Mouse (Mus musculus) frontal cortex, postnatal 14 days (tissue): Measurements from ENCODE around the gene Ctss.
"Not testable (repeated sequence)": the region's sequence is repeated elsewhere in the genome, so short reads cannot be mapped to it uniquely, and the experiment has no call there.

ENCODE experiments used
- DNase-seq, 2 experiments: peaks; one replicate each; pipeline ENCODE4 v3.0.0; 2022; ENCODE audit warnings: low spot score in 2 of 2

Ctss gene

GRCm38 (mm10) chr3:95534927-95535326 is 8.3 kb downstream of the Ctss start:
- no peak for DNase-seq

DNA sequence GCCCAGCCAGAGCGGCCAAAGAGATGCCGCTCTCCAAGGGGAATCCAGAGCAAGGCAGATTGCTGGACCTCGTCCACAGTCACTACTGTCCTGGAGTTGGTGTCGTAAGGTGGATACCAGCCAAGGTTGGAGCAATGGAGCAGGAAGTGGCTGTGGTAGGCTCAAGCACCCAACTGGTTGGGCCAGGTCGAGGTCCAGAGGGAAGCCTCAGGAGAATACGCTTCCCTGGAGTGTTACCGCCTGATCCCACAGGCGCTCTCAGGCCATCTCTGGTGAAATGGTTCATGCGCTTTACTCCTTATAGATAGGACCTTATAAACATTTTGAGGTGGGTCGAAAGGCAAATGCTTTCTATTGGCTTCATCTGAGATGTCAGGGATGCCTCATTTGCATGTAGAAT is 12.3 kb downstream of the Ctss start:
- no peak for DNase-seq

- DNase-seq, result no peak
Measured at GRCm38 (mm10) chr3:95539837-95540236, 13.3 kb downstream of the Ctss start.

DNA sequence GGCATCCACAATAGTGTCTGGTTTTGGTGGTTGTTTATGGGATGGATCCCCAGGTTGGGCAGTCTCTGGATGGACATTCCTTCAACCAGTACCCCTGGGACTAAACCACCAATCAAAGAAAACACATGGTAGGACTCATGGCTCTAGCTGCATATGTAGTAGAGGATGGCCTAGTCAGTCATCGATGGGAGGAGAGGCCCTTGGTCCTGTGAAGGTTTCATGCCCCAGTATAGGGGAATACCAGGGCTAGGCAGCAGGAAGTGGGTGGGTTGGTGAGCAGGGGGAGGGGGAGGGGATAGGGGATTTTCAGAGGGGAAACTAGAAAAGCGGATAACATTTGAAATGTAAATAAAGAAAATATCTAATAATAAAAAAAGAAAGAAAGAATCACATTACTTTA is 14.6 kb downstream of the Ctss start:
- not testable (repeated sequence) for DNase-seq

- DNase-seq, result no peak
Measured at GRCm38 (mm10) chr3:95542171-95542570, 15.6 kb downstream of the Ctss start.

GRCm38 (mm10) chr3:95542981-95543380 is 16.4 kb downstream of the Ctss start:
- no peak for DNase-seq

- no peak for DNase-seq
Measured at GRCm38 (mm10) chr3:95550176-95550575, 23.6 kb downstream of the Ctss start.

GRCm38 (mm10) chr3:95553986-95554385 is 27.4 kb downstream of the Ctss start:
- DNase-seq, result no peak

DNA sequence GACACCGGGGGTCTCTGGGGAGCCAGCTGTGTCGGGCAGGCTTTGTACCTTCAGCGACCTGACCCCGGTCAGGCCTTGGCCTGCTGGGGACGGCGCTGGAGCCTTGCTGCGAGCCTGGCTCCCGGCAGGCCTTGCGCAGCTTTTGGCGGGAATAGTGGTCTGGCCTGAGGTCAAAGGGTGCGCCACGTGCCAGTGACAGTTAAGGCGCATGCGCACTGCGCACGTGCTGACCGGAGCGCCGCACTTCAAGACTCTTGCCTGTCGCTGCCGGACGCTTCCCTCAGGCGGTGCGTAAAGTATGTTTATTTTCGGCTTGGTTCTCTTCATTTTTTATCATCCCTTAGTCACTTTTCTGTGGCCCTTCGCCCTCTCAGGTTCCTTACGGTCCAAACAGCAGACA is 32.9 kb downstream of the Ctss start, which contains the start of gene Hormad1:
Hormad1 (plus strand) TSS at position 241 of the 400 bp plus-strand sequence.
- no peak for DNase-seq

DNA sequence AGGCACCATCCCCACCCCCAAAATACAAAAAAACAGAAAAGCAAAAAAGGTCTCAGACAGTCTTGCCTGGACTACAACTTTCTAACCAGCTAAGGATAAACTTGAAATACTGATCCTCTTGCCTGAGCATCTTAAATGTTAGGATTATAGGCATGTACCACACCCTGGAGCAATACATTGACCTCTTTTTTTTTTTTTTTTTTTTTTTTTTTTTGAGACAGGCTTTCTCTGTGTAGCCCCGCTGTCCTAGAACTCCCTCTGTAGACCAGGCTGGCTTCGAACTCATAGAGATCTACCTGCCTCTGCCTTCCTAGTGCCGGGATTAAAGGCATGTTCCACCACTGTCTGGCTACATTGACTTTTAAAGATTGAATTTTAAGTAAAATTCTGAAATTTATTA is 34.2 kb downstream of the Ctss start:
- DNase-seq, result no peak

DNA sequence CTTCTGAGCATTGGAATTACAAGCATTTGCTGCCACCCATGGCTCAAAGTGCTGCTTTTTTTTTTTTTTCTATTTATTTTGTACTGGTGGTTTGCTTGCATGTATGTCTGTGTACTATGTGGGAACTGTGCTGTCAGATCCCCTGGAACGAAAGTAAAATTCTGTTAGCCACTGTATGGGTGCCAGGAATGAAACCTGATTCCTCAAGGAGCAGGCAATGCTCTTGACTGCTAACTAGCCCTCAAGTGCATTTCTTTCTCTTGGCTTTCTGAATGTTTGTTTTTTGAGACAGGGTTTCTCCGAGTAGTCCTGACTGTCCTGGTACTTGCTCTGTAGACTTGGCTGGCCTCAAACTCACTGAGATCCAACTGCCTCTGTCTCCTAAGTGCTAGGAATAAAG is 35.2 kb downstream of the Ctss start:
- no peak for DNase-seq

- DNase-seq, result no peak
Measured at GRCm38 (mm10) chr3:95569585-95569984, 43.0 kb downstream of the Ctss start.

DNA sequence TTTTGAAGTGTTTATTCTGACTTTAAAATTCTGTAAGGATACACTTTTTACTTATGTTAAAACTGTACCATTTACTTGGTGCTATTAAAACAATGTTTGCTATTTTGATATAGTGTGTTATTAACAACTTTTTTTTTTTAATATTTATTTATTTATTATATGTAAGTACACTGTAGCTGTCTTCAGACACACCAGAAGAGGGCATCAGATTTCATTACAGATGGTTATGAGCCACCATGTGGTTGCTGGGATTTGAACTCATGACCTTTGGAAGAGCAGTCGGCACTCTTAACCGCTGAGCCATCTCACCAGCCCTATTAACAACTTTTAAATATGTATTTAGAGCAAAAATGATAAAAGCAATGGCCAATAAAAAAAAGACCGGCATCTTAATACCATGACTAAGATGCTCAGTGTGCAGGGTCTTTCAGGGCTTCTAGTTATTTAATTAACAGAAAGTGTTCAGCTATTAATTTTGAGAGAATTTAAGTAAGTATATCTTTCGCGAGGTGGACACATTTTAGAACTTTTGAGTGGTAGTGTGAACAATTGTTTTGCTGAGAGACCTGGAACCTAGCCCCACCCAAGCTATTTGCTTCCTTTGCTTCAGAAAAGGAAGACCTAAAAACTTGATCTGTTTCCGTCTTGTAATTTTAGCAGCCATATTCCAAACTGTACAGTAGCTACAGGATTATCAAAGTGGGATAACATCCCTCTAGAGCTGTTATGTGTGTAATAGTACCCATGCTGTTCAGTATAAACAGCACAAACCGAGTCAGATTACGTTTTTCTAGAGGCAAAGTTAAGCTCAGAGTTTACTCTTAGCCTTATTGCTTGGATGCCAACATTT is 61.4 kb downstream of the Ctss start:
- DNase-seq, result no peak

DNA sequence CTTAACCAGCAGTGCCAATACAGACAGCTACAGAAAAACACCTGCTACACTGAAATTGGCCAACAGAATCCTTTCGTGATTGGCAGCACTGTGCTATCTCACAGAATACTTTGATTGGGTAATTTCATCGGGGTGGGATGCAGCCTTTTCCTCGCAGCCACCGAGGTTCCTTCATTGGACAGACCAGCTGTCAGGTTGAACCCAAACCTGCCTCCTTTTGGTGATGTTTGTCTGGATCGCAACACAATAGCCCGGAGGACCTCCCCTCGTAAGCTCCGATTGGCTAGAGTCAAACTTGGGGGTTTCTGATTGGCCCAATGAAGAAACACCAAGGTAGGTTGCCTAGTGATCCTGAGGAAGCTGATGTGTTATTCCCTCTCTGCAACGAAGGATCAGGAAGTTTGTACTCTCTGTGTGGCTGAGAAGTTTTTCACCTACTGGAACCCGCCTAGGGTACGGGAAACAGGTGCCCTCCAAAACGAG is 62.1 kb downstream of the Ctss start, which contains the start of gene Golph3l:
Golph3l (plus strand) TSS at position 331 of the 483 bp plus-strand sequence.
- peak; percentile 93 to 96 for DNase-seq

- no peak for DNase-seq
Measured at GRCm38 (mm10) chr3:95598734-95599133, 72.1 kb downstream of the Ctss start.

DNA sequence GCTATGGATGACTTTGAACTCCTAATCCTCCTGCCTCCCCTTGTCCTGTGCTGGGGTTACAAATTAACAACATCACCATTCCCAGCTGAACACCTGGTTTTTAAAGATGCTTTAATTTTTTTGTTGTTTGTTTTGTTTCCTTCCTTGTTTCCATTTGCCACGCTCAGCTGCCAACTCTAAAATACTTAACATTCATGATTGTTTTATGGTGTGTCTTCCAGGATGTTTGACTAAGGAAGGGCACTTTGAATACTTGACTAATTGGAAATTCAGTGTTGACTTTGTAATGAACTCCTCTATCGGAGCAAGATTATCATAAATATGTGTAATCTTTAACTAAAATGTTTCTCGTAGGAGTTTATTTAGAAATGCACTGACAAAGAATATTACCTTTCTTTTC is 74.7 kb downstream of the Ctss start:
- DNase-seq, result no peak
